Mouse (Mus musculus): Measurements from ENCODE around the gene Syngr1.

Gene Syngr1

DNA sequence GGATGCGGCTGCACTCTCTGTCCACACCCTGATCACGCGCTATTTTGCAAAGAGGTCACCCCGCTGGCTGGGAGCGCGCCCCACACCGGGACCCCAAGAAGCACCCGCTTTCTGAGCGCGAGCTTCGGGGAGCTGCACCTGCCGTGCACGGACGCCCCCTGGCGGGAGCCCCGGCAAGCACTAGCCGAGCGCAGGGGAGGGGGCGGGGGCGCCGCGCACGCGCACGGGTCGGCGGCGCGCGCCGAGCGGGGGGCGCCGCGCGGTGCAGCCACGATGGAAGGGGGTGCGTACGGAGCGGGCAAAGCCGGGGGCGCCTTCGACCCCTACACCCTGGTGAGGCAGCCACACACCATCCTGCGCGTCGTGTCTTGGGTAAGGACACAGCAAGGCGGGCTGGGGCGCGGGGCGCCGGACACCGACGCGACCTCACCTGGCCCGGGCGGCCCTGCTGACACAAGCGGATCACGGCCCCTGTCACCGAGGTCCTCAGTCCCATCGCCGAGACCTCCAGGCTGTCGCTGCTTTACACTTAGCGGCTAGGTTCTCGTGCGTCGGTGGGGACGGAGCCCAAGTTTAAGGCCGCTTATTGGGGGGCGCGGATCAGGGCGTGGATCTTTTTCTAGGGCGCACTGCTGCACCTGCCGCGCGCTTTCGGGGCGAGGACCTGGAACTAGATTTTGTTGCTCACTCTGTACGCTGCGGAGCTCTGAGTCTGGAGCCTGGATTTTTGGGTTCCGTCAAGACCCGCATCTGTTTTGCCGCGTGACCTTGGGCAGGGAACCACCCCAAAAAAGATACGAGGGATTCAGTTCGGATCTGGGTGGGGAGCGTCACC, at the start of gene Syngr1, which contains the start of gene Rpl3:
Gene Syngr1 (plus strand): TSS at position 214 of the 835 bp plus-strand sequence.
Gene Rpl3 (minus strand): TSS at position 748 of the 835 bp plus-strand sequence.
- DNase-seq (ENCODE audit: low spot score in 2 of 2): peak; percentile 81 to 89

DNA sequence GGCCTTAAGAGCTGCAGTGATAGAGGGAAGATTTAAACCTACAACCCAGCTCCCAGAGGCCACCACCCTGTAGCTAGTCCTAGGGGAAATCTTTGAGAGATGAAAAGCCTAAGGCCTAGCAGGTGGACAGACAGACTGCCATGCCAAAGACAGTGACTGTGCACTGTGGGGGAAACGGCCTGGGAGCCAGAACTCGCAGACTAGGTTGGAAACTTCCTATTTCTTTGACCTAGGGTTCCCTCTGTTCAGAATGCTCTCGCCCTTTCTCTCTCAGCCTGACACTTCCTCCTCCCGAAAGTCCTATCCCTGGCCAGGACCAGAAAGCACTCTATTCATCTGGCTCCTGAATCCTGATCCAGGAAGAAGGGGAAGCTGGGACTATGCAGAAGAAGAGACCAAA, 49.0 kb upstream of the Syngr1 start:
- DNase-seq (ENCODE audit: low spot score in 2 of 2): no peak

DNA sequence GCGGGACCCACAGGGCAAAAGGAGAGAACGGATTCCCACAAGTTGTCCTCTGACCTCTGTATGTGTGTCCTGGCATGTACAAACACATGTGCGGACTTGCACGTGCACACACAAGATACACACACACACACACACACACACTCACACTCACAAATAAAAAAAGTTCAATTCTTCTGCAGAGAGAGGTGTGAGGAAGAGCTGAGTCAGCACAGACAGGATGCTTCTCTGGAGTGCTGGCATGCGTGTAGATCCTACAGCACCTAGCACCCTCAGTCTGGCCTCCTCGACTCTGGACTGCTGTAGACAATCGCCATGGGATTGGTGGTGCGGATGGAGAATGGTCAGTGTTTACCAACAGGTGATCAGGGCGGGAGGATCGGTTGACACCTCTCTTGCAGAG, 46.9 kb upstream of the Syngr1 start:
- DNase-seq (ENCODE audit: low spot score in 2 of 2): no peak

DNA sequence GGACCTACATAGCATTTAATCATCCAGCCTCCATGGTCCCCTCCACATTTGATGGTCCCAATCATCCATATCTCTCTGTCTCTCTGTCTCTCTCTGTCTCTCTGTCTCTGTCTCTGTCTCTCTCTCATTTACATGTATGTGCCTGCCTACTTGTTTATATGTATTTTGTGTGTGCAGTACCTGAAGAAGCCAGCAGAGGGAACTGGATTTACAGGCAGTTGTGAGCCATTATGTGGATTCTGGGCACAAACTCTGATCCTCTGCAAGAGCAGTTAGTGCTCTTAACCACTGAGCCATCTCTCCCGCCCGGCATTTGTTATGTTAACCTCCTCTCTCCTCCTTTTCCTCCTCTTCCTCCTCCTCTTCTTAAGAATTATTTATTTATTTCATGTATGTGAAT, 45.4 kb upstream of the Syngr1 start:
- DNase-seq (ENCODE audit: low spot score in 2 of 2): no peak

DNA sequence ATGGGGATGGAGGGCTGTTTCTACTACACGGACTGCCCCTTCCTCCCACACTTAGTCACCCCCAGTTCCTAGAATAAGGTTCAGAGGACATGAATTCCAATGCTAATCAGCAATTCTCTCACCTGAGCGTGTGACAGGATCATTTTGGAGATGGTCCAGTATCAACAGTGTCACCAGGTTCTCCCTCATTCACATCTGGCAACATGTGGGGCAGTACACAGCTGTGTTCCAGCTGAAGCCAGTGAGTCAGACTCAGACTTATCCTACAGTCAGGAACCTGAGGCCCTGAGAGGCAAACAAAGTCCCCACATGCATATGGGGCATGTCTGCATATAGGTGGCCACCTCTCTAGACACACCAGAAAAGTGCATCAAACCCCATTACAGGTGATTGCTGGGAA, 43.9 kb upstream of the Syngr1 start:
- DNase-seq (ENCODE audit: low spot score in 2 of 2): no peak

DNA sequence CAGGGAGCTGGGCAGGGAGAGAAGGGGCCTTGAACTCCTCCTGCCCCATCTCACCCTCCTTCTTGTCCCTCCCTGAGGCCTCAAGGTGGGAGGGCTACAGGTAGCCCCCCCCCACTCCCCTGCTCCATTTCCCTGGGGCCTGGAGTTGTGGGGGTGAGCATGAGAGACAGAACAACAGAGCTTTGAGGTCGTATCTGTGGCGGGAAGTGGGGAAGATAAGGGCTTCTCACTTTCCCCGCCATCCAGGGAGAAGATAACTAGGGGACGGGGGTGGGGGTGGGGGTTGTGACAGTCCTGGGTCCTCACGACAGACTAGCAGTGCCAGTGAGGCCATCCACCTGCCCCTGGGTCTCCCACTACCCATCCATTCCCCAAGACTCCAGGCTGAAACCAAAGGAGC, 43.2 kb upstream of the Syngr1 start:
- DNase-seq (ENCODE audit: low spot score in 2 of 2): no peak

DNA sequence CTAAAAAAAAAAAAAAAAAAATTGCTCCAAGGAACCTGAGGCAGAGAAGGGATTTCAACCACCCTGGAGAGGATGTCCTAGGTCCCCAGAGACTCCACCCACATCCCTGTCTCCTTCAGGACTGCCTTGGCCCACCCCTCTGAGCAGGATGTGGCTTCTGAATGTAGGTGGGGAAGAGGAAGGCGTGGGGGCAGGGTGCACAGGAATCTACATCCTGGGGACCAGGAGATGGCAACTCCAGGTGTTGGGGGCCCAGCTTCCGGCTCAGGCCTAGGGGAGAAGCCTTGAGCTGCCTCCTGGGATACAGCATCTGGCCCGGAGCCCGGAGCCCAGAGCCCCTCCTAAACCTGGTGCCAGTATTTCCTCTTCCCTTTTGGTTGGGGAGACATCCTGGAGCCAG, 41.0 kb upstream of the Syngr1 start:
- DNase-seq (ENCODE audit: low spot score in 2 of 2): no peak

DNA sequence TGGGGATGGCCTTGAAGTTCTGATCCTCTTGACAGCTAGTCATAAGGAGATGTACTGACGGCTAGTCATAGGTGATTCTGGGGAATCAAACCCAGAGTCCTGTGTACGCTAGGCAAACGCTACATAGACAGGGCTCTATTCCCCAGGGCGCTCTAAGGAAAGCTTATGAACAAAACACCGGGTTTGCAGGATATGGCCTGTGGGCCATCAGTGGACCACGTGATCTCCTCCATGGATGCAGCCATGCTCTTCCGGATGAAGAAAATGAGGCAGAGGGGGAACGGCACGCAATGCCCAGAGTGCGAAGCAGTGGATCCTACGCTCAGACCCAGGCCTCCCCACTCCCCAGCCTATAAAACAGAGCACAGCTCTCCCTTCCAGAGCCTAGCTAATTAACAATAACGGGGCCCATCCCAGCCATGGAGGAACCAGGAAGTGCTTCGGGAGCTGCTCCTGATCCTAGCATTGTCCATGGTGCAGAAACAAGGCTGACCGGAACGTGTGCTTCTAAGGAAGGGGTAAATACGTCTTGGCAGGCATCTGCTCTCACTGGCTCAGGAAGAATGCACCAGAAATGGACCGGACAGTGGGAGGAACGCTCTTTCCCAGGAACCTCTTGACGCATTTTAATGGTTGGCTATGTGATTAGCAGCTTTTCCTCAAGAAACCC, 39.9 kb upstream of the Syngr1 start:
- DNase-seq (ENCODE audit: low spot score in 2 of 2): no peak

DNA sequence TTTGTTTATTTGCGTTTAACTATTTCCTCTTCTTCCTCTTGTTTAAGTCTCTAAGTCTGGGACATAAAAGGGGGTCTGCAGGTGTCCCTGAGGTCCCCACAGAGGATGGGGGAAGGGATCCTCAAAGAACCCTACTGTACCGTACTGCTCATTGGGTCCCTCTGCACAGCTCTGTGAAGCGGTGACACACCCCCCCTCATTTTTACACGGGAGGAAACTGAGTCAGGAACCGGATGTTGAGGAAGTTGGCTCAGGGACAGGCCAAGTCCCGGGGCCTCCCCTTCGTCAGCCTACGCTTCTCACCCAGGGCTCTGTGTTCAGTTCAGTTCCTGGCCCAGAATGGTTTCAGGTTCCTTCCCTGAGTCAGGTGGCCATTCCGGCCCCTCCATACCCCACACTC, 39.4 kb upstream of the Syngr1 start:
- no peak for DNase-seq (ENCODE audit: low spot score in 2 of 2)

DNA sequence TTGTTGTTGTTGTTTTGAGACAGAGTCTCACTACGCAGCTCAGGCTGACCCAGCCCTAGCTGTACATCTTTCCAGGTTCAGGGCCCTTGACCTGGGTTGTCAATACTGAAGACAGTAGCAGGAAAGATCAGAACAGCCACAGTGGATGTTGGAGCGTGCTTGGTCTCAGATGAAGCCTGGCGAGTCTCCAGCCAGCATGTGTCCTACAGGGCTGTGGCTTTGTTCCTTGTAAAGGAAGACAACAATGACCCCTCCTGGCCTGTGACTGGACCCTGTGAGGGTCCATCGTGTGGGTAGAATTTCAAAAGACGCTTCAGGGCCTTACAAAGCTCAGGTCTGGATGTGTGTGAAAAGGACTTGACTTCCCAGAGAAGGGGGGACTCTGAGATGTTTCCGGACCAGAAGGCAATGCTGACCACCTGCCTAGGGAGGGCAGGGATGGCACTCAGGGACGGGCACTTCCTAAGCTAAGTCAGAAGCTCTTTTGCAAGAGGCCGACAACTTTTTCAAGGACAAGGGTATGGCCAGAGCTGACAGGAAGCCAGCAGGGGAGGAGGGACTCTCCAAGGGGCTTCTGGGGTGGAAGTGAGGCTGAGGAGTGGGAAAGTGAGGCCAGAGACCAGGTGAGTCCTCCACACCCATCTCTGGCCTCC, 37.6 kb upstream of the Syngr1 start:
- DNase-seq (ENCODE audit: low spot score in 2 of 2): no peak

DNA sequence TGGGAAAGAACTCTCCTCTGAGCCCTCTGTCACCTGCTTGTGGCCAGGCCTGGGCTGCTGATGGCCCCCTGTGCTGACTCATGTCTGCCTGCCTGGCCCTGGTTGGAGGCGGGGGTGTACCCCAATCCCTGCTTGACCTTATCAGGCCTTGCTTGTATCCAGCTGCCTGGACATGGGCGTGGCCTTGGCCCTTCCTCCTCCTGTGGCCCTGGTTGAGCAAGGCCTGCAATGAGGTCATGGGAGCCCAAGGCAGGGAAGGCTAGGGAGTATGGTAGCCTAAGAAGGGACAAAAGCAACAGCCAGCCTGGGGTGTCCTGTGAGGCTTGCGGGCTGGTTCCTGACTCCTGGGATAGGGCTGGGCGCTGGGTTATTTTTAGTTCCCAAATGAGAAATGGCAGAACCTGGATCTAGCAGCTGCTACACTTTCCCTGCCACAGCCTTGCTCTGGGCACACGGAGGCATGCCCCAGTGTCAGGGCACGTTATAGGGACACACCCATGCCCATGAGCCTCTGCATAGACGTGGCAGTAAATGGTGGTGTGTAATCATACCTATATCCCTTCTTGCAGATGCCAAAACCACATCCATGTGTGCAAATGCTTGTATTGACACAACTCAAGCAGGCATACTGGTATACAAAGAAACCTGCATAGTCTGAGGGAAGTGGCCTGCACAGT, 37.0 kb upstream of the Syngr1 start:
- DNase-seq (ENCODE audit: low spot score in 2 of 2): no peak

DNA sequence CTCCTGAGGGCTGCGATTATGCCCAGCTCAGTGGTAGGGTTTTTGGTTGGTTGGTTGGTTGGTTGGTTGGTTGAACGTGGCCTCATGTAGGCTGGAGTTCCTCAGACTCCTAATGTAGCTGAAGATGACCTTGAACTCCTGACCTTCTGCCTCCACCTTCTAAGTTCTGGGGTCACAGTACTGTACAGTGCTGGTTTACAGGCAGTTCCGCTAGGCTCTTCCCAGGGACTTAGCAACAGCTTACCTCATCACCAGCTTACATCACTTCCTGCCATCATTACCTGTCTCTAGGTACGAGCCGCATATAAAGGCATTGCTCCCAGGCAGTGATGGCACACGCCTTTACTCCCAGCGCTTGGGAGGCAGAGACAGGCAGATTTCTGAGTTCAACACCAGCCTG, 33.0 kb upstream of the Syngr1 start:
- DNase-seq (ENCODE audit: low spot score in 2 of 2): no peak

DNA sequence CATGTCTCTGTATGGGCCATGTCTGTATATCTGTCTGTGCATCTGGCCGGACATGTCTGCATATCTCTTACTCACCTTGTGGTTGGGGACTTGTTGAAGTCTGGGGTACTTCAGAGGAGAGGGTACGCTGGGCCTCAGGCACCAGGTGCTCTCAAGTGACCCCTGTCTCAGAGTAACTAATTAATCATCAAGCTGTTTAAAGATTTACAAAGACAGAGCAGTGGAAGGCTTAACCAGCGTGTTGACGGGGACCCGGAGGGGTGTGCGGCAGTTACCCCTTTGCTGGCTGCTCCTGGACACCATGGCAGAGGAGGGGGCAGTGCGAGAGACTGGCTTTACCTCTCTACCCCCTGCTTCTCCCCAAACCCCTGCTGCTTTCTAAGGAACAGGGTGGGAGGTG, 31.5 kb upstream of the Syngr1 start:
- DNase-seq (ENCODE audit: low spot score in 2 of 2): no peak

DNA sequence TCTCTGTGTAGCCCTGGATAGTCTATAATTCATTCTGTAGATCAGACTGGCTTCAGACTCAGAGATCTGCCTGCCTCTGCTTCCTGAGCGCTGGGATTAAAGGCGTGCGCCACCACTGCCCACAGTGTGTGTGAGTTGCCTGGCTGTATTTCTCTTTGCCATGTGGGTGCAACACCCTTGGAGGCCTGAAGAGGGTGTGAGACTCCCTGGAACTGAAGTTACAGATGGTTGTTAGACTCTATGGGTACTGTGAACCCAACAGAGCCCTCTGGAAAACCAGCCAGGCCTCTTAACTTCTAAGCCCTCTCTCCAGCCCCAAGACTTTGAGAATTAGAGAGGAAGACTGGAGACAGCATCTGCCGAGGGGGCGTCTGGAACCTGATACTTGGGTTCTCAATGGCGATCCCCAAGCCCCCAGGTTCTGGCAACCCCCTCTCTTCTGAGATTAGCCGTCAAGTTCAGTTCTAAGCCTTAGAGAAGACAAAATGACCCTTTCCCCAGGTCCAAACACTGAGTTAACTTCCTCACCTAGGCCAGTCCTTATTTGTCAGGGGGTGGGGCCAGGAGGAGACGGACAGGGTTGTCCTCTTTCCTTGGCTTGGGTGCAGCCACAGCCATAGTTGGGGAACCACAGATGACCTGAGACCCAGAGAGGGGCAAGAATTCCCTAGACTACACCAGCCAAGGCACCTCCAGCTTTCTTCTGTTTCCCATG, 30.6 kb upstream of the Syngr1 start:
- DNase-seq (ENCODE audit: low spot score in 2 of 2): no peak

DNA sequence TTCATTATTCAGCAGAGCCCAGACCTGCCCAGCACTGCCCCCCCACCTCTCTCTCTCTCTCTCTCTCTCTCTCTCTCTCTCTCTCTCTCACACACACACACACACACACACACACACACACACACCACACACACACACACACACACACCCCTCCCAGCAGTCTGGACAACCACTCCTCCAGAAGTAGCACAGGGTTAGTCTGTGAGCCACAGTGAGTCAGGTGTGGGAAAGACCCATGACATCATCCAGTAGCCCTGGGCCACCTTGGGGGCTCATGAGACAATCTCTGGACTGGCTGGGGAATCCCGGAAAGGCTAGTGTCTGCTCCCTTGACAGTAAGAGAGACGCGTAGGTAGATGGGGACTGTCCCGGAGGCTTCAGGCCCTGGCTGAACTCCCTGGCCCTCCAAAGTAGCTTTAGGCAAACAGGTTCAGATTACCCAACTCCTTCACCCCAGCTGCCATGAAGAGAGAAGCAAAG, 30.0 kb upstream of the Syngr1 start:
- DNase-seq (ENCODE audit: low spot score in 2 of 2): no peak

DNA sequence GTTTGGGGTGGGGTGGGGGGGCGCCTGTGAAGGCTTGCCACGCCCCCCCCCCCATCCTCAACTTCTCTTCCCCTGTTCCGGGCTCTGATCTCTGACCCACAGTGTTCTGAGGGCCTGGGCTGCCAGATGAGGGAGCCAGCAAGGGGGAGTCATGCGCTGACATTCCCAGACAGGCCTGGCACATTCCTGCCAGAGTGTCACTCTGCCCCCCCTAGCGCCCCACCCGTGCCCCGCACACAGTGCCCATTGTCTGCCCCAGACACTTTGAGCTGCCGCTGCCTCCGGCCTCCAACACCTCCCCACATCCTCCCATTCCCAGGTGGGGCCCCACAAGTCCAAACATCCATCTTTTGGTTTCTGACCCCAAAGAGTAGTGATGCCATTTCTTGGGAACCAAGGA, 28.8 kb upstream of the Syngr1 start:
- no peak for DNase-seq (ENCODE audit: low spot score in 2 of 2)

DNA sequence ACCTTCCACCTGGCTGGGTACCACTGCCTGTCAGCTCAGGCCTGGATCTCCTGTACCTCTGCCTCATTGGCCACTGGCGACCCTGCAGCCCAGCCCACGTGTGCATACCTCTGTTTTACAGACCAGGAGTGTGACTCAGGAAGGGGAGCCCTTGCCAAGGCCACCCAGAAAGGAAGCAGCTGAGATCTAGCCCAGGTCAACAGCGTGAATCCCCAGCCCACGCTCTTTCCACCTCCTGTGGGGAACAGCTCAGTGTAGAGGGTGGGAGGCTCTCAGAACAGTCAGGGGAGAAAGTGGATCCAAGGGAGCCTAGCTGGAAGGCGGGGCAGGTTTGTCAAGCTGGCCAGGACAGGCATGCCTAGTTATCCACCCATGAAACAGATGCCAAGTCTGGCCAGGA, 28.3 kb upstream of the Syngr1 start:
- DNase-seq (ENCODE audit: low spot score in 2 of 2): no peak

DNA sequence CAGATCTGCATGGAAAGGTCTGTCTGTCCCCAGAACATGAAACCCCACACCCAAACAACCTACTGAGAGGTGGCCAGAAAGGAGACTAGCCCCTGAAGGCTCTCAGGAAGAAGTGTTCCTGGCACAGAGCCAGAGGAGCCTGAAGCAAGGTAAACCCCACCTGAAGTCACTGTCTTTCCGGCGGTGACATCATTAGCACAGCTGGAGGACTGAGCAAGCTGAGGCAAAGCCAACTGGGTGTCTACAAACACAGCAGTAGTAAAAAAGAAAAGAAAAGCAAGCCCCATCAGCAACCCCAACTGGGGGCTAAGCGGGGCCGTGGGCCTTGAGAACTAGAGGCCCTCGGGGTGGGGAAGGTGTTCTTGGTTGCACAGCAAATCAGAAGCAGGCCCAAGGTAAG, 26.2 kb upstream of the Syngr1 start:
- no peak for DNase-seq (ENCODE audit: low spot score in 2 of 2)

DNA sequence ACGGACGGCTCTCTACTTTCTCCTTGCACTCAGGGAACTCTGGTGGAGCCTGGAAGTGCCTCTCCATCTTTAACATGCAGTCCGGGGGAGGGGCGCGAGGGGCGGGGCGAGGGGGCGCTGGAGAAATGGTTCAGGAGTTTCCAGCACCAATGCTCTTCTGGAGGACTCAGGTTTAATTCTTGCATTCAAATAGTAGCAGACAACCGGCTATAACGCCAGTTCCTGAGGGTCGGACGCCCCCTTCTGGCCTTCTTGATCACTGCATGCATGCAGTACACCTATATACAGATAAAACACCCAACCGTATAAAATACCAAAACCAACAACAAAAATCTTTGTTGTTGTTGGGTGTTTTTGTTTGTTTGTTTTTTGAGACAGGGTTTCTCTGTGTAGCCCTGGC, 25.7 kb upstream of the Syngr1 start:
- no peak for DNase-seq (ENCODE audit: low spot score in 2 of 2)

DNA sequence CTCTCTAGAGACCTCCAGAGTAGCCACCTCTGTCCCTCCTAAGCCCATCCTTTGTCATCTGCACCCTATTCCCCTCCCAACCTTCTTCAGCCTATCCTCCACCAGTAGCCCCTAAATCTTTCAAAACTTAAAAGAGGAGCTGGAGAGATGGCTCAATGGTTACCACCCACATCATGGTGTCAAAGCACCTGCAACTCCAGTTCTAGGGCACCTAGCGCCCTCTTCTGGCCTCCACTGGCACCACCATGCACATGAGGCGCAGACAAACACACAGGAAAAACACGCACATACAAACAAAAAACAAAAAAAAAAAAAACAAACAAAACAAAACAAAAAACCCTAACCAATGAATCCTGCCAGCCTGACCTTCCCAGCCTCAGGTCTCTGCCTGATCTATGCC, 24.6 kb upstream of the Syngr1 start:
- DNase-seq (ENCODE audit: low spot score in 2 of 2): no peak

DNA sequence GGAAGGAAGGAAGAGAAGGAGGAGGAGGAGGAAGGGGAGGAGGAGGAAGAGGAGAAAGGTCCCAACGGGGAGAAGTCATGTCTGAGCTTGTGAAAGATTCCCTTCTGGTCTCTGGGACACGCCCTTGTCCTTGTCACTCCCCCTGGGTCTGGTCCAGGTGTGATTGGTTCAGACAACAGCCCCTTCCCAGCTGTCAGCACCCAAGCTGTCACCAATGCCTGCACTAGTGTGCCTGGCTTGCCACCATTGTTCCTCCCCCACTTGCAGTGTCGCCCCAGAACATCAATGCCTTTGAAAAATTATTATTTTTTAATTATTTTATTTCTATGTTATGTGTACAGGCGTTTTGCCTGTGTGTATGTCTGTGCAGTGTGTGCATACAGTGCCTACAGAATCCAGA, 22.0 kb upstream of the Syngr1 start:
- no peak for DNase-seq (ENCODE audit: low spot score in 2 of 2)
